Comparison of ENCODE assay signal across 9 mouse cellular contexts in genomic region chr5:102113009-102113408, GRCm38 (mm10). TPM values are rescaled to one million over a fixed set of nuclear protein-coding genes. Genes with fewer than 3 reads are reported as not detected.
A peak's percentile ranks its signal among the peaks of the same experiment; 100 is the strongest.
DNase-seq lines count a peak whose midpoint lies in the region; ATAC-seq and TF ChIP-seq lines count a peak whose summit lies in the region.
"Had no signal": no experiment of that assay in that cellular context is flagged by ENCODE, and none has a peak within 500 bp of the region (broad histone marks: within the 10 kb centered on the region; RNA-seq: fewer than 3 reads in every experiment).

No protein-coding gene starts in this region.

- ATAC-seq in forebrain, embryonic 16.5 days = peak; percentile 51; the same call in 1 of the 2 replicates
- ATAC-seq in midbrain, embryonic 13.5 days = peak; percentile 24; the same call in 1 of the 2 replicates

- no peaks in the 10 kb centered on the region for H3K9me3 ChIP-seq in forebrain, embryonic 16.5 days (ENCODE audit: control insufficient read depth, low read length)
- no peaks in the 10 kb centered on the region for H3K9me3 ChIP-seq in forebrain, embryonic 10.5 days
- no peaks in the 10 kb centered on the region for H3K9me3 ChIP-seq in midbrain, embryonic 13.5 days

- H3K36me3 ChIP-seq in forebrain, embryonic 16.5 days (ENCODE audit: control insufficient read depth, insufficient read depth) = no peaks in the 10 kb centered on the region
- no peaks in the 10 kb centered on the region for H3K36me3 ChIP-seq in forebrain, embryonic 10.5 days (replicated peaks)
- H3K36me3 ChIP-seq in midbrain, embryonic 13.5 days = no peaks in the 10 kb centered on the region

- no peak for DNase-seq in forebrain, embryonic 10.5 days (ENCODE audit: extremely low spot score, low spot score)
- peak in 1 of 2 experiments; percentile 25 for DNase-seq in left cerebral cortex, adult 2 months (ENCODE audit: extremely low spot score in 1 of 2, low spot score in 2 of 2)
- no peak for DNase-seq in left cerebral cortex, adult 11 months (ENCODE audit: low spot score)
- peak; percentile 32 for DNase-seq in adrenal gland, adult 8-10 months
- DNase-seq in kidney, postnatal 25 days = no peak
- DNase-seq in layer of hippocampus, adult 11-12 months (ENCODE audit: low spot score) = no peak
- DNase-seq: gastrocnemius, postnatal 36 days had no signal

- no peak for TF ChIP-seq CTCF in left cerebral cortex, adult 2 months (IDR thresholded peaks at IDR 0.05)

- H3K9ac ChIP-seq in forebrain, embryonic 16.5 days (replicated peaks; ENCODE audit: low read depth, low read length) = no peak overlapping the region
- no peak overlapping the region for H3K9ac ChIP-seq in midbrain, embryonic 13.5 days (replicated peaks)

- no peaks in the 10 kb centered on the region for H3K27me3 ChIP-seq in forebrain, embryonic 16.5 days (replicated peaks; ENCODE audit: control insufficient read depth, insufficient read depth, low read length)
- no peaks in the 10 kb centered on the region for H3K27me3 ChIP-seq in forebrain, embryonic 10.5 days (ENCODE audit: poor library complexity, severe bottlenecking)
- no peaks in the 10 kb centered on the region for H3K27me3 ChIP-seq in midbrain, embryonic 13.5 days

- intact Hi-C loops in left cerebral cortex, adult 2 months (cut with DNase I) = no loop called here

- H3K4me1 ChIP-seq in forebrain, embryonic 16.5 days (replicated peaks; ENCODE audit: control insufficient read depth, insufficient read depth, low read length) = 0 out of 2 replicates have a peak, but pooled peaks cover 3% of the 10 kb centered on the region
- H3K4me1 ChIP-seq in forebrain, embryonic 10.5 days = peaks cover 13% of the 10 kb centered on the region
- H3K4me1 ChIP-seq in midbrain, embryonic 13.5 days (replicated peaks) = peaks cover 42% of the 10 kb centered on the region

- no peak overlapping the region for H3K4me3 ChIP-seq in forebrain, embryonic 16.5 days (replicated peaks; ENCODE audit: low read length)
- H3K4me3 ChIP-seq in forebrain, embryonic 10.5 days = no peak overlapping the region
- peak overlapping the region; percentile 39 for H3K4me3 ChIP-seq in left cerebral cortex, adult 2 months
- H3K4me3 ChIP-seq in midbrain, embryonic 13.5 days (replicated peaks) = no peak overlapping the region

- no peak overlapping the region for H3K4me2 ChIP-seq in forebrain, embryonic 16.5 days (ENCODE audit: low read length)
- H3K4me2 ChIP-seq in midbrain, embryonic 13.5 days (replicated peaks) = no peak overlapping the region

- 60% methylated on average over 14 of the region's 14 CpGs for whole genome bisulfite sequencing in forebrain, embryonic 16.5 days
- 77% methylated on average over 14 of the region's 14 CpGs for WGBS in forebrain, embryonic 10.5 days
- 59% methylated on average over 14 of the region's 14 CpGs for WGBS in midbrain, embryonic 13.5 days

- H3K27ac ChIP-seq in forebrain, embryonic 16.5 days (ENCODE audit: low read length) = no peak overlapping the region
- no peak overlapping the region for H3K27ac ChIP-seq in forebrain, embryonic 10.5 days
- H3K27ac ChIP-seq in left cerebral cortex, adult 2 months = no peak overlapping the region
- H3K27ac ChIP-seq in midbrain, embryonic 13.5 days = no peak overlapping the region

RNA-seq across cellular contexts. Expression of gene Wdfy3, which starts 43.3 kb away (rescaled TPM):
- polyA plus RNA-seq in forebrain, embryonic 16.5 days (2015; fragmentation: Nextera tagmentation; extraction: Ambion mirVana) = 28.0 TPM in 2 replicates
- 14.8 TPM in 2 replicates for polyA plus RNA-seq in forebrain, embryonic 10.5 days (2016; fragmentation: Nextera tagmentation; extraction: Ambion mirVana)
- total RNA-seq in left cerebral cortex, adult 2 months (2021) = 100 to 1,000 TPM; 139 to 145 TPM
- 10 to 100 TPM; 41.6 to 70.2 (median 56.0) TPM for total RNA-seq in adrenal gland, adult 8-10 months (2022)
- 30.0 and 33.6 TPM in 2 replicates for polyA plus RNA-seq in midbrain, embryonic 13.5 days (2015; fragmentation: Nextera tagmentation; extraction: Ambion mirVana)
